Mouse (Mus musculus): ENCODE data around the gene Brd9. TPM values are rescaled to one million over a fixed set of nuclear protein-coding genes. Genes with fewer than 3 reads are reported as not detected.

The Brd9 gene
- 10 to 100 TPM; 57.9 to 60.5 TPM for total RNA-seq (2023)

DNA sequence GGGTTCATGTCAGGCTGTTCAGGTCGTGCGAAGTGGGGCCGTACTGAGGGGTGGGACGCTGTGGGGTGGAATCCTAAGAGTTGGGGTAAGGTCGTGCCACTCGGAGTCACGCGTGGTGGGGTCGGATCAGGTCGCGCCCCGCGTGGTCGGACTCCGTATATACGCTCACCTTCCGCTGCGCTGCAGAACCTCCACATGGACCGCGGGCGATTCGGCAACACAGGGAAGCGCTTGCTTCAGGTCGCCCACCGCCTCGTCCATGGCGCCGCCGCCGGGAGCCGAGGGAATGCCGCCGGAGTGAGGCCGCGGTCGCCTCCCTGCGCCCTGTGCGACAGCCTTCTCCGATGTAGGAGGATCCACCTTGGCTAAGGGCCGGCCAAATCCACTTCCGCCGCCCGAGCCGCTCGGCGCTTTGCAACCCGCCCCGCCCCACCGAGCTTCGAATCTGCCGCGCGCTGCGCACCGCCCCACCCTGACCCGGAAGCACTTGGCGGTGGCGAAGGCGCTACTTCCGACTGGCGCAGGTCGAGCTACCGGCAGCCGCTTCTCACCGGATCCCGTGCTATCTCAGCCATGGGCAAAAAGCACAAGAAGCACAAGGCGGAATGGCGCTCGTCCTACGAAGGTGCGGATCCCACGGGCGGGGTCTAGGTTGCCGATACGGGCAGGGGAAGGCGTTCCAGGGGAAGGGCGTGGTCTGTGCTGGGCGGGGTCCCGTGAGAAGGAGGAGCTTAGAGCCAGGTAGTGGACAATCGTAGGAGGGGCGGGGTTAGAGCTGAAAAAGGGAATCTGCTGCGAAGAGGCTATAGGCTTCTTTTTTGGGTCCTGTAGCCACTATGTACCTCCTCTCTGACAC lies at the start of gene Brd9, which contains the start of gene Trip13:
Gene Brd9 (plus strand): TSS at position 491 of the 856 bp plus-strand sequence.
Gene Trip13 (minus strand): TSS at position 464 of the 856 bp plus-strand sequence.

DNA sequence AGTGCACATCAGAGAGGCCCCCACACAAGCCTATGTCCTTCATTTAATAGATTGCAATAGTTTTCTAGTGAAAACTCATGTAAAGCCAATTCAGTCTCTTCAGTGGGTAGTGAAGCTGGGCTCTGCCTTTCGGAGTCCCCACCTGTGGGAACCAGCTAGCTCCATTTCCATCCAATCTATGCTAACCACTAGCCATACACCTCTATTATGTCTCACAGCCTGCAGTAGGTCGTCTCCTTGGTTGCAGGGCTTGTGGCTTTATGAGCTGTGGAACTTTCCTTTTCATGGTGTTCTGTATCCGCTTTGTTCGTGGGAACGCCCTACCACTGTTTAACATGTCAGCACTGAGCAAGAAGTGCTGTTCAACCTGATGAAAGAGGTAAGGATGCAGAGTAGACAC lies 25.9 kb downstream of the Brd9 start, which contains the start of gene Zdhhc11:
Gene Zdhhc11 (plus strand): TSS at position 301 of the 400 bp plus-strand sequence.

DNA sequence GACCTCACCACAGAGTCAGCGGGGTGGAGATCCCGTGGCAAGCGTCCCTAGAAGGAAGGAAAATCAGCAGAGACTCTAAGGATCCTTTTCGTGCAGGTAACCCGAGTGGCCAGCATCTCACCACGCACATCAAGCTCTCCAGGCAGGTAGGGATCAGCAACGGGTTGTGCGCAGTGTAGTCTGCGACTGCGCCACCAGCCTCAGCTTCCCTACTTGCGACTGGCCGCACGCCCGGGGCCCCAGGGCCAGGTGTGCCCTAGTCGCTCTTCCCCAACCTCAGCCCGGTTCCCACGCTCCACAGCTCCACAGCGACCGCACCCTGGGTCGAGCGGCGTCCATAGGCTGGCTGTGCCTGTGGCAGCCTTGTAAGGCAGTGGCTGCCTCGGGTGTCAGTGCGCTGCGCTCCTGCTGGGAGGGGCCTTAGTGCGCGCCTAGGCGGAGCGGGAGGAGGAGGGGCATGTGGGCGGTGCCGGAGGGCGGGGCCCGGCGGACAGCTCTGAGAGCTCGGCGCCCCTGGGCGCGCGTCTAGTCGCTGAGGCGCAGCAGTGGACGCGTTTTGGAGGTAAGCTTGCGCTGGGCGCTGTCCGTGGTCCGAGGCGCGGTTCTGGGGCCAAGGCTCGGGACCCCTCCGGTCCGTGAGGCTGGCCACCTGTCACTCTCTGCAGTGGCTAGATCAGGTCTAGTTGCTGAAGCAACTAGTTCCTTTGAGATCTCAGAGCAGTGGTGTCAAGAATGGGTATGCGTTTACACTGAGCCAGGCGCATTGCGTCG lies 71.5 kb downstream of the Brd9 start, which contains the start of gene Tppp:
Gene Tppp (plus strand): TSS at position 460 of the 771 bp plus-strand sequence.

Other genes starting within 250 kb of the Brd9 start
- gene Slc6a19, start 232.9 kb upstream of the Brd9 start, total RNA-seq (2023): 1 to 10 TPM in 1 of 2 experiments, not detected in 1; 1.2 TPM
- 10 to 100 TPM; 21.9 to 26.2 TPM for gene Slc12a7, start 204.7 kb upstream of the Brd9 start, total RNA-seq (2023)
- gene Nkd2, start 90.2 kb upstream of the Brd9 start, total RNA-seq (2023): not detected
- gene Trip13, start within 50 bp of the Brd9 start, total RNA-seq (2023): 1 to 10 TPM; 2.6 to 3.4 TPM
- not detected for gene Zdhhc11, start 26.0 kb downstream of the Brd9 start, total RNA-seq (2023)
- gene Tppp, start 71.6 kb downstream of the Brd9 start, total RNA-seq (2023): 1 to 10 TPM; 5.4 to 6.0 TPM
- 1 to 10 TPM; 5.8 to 6.1 TPM for gene Cep72, start 124.5 kb downstream of the Brd9 start, total RNA-seq (2023)
- gene Slc9a3, start 183.6 kb downstream of the Brd9 start, total RNA-seq (2023): not detected